Mouse (Mus musculus): Measurements from ENCODE around the gene Gnaq. TPM values are rescaled to one million over a fixed set of nuclear protein-coding genes. Genes with fewer than 3 reads are reported as not detected.
"Not testable (repeated sequence)": the region's sequence is repeated elsewhere in the genome, so short reads cannot be mapped to it uniquely, and the experiment has no call there.

The Gnaq gene
- polyA plus RNA-seq, 1 experiment from 2014 or later: 60.5 TPM

DNA sequence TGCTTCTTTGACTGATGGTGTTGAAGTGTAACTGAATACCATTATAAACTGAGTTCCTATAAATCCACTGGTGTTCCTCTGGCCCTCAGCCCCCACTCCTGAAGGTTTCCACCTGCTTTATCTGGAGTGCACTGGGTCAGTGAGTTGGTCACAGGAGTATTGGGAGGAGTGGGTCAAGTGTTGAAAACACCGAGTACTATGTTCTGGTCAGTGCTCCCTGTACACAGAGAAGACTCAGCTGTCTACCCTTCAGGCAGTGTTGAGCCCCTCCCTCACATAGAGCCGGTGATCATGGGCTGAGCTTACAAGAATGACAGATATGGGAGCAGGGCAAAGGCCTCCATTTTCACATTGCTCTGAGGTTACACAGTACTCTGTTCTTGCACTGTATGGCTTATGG, 28.6 kb downstream of the Gnaq start:
- no peak overlapping the region for H3K4me3 ChIP-seq (ENCODE audit: inconsistent target)
- H3K79me2 ChIP-seq (ENCODE audit: inconsistent target): peaks cover 100% of the 10 kb centered on the region
- 96% methylated on average over 2 of the region's 2 CpGs for WGBS (ENCODE audit: missing documents)
- H3K36me3 ChIP-seq (ENCODE audit: inconsistent target): peaks cover 6% of the 10 kb centered on the region; the same call in 1 of the 2 replicates
- no peak overlapping the region; the same call in 1 of the 2 replicates for H3K27ac ChIP-seq

DNA sequence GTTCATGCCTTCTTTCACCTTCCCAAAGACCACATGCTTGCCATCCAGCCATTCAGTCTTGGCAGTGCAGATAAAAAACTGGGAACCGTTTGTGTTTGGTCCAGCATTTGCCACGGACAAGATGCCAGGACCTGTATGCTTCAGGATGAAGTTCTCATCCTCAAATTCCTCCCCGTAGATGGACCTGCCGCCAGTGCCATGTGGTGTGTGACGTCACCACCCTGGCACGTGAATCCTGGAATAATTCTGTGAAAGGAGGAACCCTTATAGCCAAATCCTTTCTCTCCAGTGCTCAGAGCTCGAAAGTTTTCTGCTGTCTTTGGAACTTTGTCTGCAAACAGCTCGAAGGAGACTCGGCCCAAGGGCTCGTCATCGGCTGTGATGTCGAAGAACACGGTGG, 31.8 kb downstream of the Gnaq start:
- not testable (repeated sequence) for H3K36me3 ChIP-seq (ENCODE audit: inconsistent target); H3K27ac ChIP-seq; H3K4me3 ChIP-seq (ENCODE audit: inconsistent target)
- 95% methylated on average over 6 of the region's 13 CpGs for WGBS (ENCODE audit: missing documents)
- peaks cover 100% of the 10 kb centered on the region for H3K79me2 ChIP-seq (ENCODE audit: inconsistent target)

DNA sequence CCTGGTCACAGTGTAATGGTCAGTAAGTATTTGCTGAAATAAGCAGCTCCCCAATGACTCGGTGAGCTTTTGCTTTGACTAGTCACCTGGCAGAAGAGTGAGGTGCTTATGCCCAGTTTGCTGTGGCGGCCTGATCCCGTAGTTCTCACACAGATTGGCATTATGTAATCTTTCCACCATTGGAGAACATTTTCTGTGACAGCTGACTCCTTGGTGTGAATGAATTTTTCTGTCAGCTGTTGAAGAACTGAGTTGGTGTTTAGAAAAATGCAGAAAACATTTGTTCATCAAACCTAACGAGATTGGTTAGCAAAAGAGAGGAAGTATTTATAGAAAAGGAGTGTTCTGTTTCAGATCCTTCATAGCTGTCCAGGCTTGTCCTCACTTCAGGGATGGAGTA, 34.6 kb downstream of the Gnaq start:
- WGBS (ENCODE audit: missing documents): 58% methylated on average over 4 of the region's 4 CpGs
- H3K4me3 ChIP-seq (ENCODE audit: inconsistent target): no peak overlapping the region
- no peak overlapping the region for H3K27ac ChIP-seq
- H3K79me2 ChIP-seq (ENCODE audit: inconsistent target): peaks cover 93% of the 10 kb centered on the region
- peaks cover 6% of the 10 kb centered on the region; the same call in 1 of the 2 replicates for H3K36me3 ChIP-seq (ENCODE audit: inconsistent target)

DNA sequence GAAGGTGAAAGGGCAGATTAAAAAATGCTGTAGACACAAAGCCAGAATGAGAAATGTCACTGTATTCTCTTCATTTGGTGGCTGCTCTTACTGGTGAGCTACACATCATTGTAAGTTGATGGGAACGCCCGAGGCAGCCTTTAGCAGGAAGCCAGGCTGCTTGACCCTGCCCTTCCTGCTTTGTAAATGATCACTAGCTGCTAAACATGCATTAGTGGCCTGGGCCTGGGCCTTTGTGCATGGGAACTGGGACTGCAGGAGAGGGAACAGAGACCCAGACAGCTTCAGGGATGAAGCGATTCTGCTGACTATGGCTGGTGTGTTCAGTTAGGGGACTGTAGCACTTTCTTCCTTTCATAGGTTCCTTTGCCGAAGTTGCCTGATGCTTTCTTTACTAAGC, 35.6 kb downstream of the Gnaq start:
- 0 out of 2 replicates have a peak, but pooled peaks cover 6% of the 10 kb centered on the region for H3K36me3 ChIP-seq (ENCODE audit: inconsistent target)
- peaks cover 92% of the 10 kb centered on the region for H3K79me2 ChIP-seq (ENCODE audit: inconsistent target)
- 62% methylated on average over 4 of the region's 4 CpGs for WGBS (ENCODE audit: missing documents)
- no peak overlapping the region for H3K4me3 ChIP-seq (ENCODE audit: inconsistent target)
- H3K27ac ChIP-seq: no peak overlapping the region; the same call in 1 of the 2 replicates

DNA sequence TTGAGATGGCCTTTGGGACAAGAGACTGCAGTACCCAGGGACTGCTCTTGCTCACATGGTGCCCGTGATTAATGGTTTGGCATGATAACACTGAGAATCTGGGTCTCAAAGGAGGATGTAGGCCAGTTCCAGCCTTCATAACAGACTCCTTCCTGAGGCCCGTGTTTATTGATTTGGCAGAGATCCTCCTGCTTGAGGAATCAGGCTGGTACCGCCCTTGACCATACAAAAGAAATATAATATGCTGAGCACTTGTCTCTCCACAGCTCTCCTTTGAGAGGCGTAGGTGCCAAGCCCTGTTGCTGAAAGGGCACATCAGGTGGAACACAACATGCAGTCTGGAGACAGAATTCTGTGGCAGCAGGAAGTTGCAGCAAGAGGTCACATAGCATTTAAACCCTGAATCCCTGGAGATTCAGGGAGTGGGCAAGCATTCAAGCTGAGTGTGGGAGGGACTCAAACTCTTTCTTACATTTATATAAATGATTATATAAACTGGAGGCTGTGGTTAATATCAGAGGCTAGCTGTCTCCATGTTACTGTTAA, 36.1 kb downstream of the Gnaq start:
- no peak overlapping the region for H3K4me3 ChIP-seq (ENCODE audit: inconsistent target)
- 63% methylated on average over 4 of the region's 4 CpGs for WGBS (ENCODE audit: missing documents)
- H3K36me3 ChIP-seq (ENCODE audit: inconsistent target): 0 out of 2 replicates have a peak, but pooled peaks cover 6% of the 10 kb centered on the region
- H3K79me2 ChIP-seq (ENCODE audit: inconsistent target): peaks cover 92% of the 10 kb centered on the region
- no peak overlapping the region; the same call in 1 of the 2 replicates for H3K27ac ChIP-seq

DNA sequence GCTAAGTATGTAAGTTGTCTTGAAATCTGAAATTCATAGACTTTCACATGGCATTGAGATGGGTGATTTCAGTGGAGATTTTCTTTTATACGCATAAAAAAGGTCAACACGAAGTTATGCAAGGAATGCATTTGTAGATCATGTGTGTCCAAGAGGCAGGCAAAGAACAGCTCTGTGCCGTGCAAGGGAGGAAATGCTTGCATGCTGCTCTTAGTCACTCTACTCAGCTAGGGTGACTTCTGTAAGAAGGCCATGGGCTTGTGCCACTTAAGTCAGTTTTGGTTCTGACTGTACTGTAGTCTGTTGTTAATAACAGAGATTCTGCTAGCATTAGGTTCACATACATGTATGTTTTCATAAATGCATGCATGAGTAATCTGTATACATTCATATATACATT, 38.1 kb downstream of the Gnaq start:
- Histone ChIP-seq H3K36me3 (ENCODE audit: inconsistent target) (peaks cover 5% of the 10 kb centered on the region; the same call in 1 of the 2 replicates), H3K79me2 (ENCODE audit: inconsistent target) (peaks cover 92% of the 10 kb centered on the region), H3K4me3 (ENCODE audit: inconsistent target) (no peak overlapping the region), H3K27ac (no peak overlapping the region)
- WGBS (ENCODE audit: missing documents): 69% methylated on average over 2 of the region's 3 CpGs

DNA sequence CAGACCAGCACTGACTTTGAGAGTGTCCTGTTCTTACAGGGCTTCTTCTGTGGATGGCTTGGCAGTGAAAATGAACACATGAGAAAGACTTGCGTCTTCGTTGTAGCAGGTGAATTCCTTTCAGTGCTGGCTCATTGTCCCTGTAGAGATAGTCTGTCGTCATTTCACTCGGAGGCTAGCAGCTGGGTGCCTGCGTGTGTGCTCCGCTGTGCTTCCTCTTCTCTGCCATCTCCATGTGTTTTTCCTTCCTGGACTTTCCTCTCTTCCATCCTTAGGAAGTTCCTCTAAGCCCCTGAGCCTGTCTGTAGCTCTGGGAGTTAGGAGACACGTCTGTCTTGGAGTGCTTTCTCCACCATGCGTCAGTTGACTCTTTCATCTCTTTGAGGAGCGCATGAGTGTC, 41.1 kb downstream of the Gnaq start:
- H3K79me2 ChIP-seq (ENCODE audit: inconsistent target): peaks cover 92% of the 10 kb centered on the region
- H3K4me3 ChIP-seq (ENCODE audit: inconsistent target): no peak overlapping the region
- H3K27ac ChIP-seq: no peak overlapping the region
- WGBS (ENCODE audit: missing documents): 95% methylated on average over 8 of the region's 9 CpGs
- peaks cover 5% of the 10 kb centered on the region; the same call in 1 of the 2 replicates for H3K36me3 ChIP-seq (ENCODE audit: inconsistent target)

DNA sequence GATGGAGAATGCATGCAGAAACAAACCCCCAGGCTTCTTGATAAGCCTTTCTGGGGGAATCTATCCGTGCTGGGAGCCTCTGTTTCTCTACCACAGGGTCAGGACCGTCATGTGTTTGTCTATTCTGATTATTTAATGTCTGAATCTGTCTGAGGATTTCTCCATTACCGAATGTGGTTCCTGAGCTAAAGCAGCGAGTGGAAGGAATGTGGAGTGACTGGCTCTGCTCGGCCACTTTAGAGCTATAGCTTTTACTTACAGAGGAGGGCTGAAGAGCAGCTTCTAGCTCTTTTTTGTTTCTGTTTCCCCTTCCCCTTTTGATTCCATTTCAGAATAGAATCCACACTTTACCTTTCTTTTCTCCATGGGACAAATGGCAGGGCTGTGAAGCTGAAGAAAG, 43.8 kb downstream of the Gnaq start:
- Histone ChIP-seq H3K79me2 (ENCODE audit: inconsistent target) (peaks cover 92% of the 10 kb centered on the region), H3K4me3 (ENCODE audit: inconsistent target) (no peak overlapping the region), H3K36me3 (ENCODE audit: inconsistent target) (peaks cover 5% of the 10 kb centered on the region; the same call in 1 of the 2 replicates), H3K27ac (no peak overlapping the region)
- WGBS (ENCODE audit: missing documents): 89% methylated on average over 5 of the region's 5 CpGs

DNA sequence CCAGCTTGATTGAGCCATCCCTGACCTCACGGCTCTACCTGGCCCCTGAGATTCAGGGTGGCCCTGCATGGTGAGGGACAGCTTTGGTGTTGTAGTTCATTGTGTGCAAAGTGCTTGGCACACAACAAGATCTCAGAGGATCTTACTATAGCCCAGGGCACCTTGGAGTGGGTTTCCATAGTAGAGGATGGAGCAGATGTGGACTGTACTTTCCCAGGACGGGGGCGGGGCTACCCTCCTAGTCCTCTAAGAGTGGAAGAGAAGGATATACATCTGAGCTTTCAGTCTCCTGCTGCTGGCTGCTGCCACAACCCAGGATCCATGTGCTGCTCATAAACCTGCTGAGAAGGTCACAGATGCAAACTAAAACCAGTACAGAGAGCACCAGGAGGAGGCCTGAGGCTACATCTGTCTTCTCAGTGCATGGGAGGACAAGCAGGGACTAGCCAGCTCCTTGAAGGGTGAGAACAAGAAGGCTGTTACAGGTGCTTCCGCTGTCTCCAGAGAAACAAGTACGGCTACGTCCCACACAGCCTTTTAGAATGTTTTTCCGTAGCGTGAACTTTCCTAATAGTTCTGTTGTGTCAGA, 44.6 kb downstream of the Gnaq start:
- Histone ChIP-seq H3K27ac (no peak overlapping the region), H3K79me2 (ENCODE audit: inconsistent target) (peaks cover 99% of the 10 kb centered on the region), H3K36me3 (ENCODE audit: inconsistent target) (peaks cover 5% of the 10 kb centered on the region; the same call in 1 of the 2 replicates), H3K4me3 (ENCODE audit: inconsistent target) (no peak overlapping the region)
- 96% methylated on average over 8 of the region's 8 CpGs for WGBS (ENCODE audit: missing documents)

DNA sequence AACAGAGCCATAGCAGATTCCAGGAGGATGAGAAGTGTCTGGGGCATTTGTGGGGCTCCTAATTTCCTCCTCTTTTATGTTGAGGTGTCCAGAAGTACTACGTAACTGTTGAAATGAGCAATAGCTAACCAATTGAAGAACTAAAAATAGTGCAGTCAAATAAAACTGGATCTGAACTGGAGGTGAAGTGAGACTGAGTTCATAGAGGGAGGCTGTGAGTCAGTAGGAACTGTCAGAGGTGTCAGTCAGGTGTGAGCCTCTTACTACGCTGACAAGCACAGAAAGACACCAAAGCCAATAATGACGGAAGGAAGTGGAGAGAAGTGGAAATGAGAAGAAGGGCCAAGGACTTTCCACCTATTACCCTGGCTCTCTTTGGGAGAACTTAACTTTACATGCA, 48.6 kb downstream of the Gnaq start:
- H3K36me3 ChIP-seq (ENCODE audit: inconsistent target): no peaks in the 10 kb centered on the region
- H3K27ac ChIP-seq: no peak overlapping the region
- 81% methylated on average over 3 of the region's 3 CpGs for WGBS (ENCODE audit: missing documents)
- H3K4me3 ChIP-seq (ENCODE audit: inconsistent target): no peak overlapping the region
- peaks cover 100% of the 10 kb centered on the region for H3K79me2 ChIP-seq (ENCODE audit: inconsistent target)

DNA sequence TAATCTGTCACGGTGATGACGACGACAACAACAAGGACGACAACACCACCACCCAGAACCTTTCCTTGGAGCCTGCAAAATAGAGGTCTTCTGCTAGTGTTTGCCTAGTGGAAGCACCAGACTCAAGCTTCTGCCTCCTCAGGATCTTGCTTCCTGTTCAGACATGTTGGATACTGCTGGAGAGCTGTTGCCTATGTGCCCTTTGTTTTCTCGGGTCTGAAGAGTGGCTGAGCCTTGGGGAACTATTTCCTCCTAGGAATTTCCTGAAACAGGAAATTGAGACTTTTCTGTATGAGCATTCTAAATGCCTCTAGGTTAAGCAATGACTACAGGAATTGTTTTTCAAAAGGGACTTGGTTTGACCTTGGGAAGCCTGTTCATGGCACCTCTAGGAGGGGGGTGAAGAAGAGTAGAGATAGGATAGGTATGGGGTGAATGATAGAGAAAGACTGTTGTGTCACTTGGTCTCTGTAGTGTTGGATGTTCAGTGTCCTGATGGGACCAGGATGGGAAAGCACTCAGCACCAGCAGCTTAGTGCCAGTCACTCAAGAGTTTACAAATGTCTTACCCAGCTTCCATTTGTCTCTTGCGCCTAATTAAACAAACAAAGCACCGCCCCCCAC, 49.3 kb downstream of the Gnaq start:
- H3K36me3 ChIP-seq (ENCODE audit: inconsistent target): no peaks in the 10 kb centered on the region
- no peak overlapping the region for H3K4me3 ChIP-seq (ENCODE audit: inconsistent target)
- H3K27ac ChIP-seq: no peak overlapping the region
- H3K79me2 ChIP-seq (ENCODE audit: inconsistent target): peaks cover 100% of the 10 kb centered on the region
- 90% methylated on average over 7 of the region's 7 CpGs for WGBS (ENCODE audit: missing documents)

DNA sequence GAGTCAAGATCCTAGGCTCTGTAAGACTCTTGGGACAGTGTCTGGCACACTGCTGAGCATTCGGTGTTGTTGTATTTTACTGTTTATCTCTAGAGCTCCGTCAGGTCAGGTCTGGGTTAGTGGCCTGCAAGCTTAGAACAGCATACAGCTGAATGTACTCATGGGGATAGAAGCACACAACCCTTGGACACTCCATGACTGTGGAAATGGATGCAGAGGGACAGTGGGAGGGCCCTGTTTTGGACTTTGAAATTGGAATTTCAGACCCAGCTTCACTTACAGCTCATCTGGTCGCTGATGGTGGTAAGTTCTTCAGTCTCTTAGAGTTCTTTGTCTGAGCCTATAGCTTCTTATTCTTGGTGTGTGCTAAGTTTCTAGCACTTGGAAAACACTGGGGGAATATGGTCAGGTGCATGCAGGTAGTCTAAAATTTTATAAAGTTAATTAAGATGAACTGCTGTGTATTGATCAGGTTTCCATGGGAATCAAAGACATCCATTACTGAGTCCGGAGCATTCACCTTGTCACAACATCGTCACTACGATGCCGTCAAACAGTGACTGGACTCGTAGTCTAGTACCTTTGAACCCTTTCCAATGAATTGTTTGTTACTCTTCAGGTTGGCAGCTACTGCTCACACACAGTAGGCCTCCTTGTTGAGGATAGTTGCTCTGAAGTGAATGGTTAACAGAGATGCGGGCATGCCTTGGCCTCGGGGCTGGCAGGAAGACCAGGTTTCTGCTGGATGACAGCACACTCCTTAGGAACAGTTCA, 51.1 kb downstream of the Gnaq start:
- H3K36me3 ChIP-seq (ENCODE audit: inconsistent target): no peaks in the 10 kb centered on the region
- no peak overlapping the region for H3K4me3 ChIP-seq (ENCODE audit: inconsistent target)
- H3K79me2 ChIP-seq (ENCODE audit: inconsistent target): peaks cover 100% of the 10 kb centered on the region
- H3K27ac ChIP-seq: no peak overlapping the region
- WGBS (ENCODE audit: missing documents): 98% methylated on average over 10 of the region's 10 CpGs

DNA sequence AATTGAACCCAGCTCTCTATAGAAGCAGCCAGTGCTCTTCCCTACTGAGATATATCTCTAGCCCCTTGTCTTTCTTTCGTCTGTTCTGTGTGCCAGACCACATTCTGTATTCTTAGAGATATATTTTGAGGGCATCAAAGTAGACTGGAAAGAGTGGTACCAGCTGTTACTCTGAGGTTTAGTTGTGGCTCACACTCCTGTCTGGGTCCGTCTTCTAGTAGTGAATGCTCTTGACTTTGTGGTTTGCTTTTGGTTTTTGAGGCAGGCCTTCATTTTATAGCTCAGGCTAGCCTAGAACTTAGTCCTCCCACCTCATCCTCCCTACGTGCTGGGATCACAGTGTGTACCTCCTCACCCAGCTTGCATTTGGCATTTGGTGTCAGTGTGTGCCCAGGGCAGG, 54.4 kb downstream of the Gnaq start:
- WGBS (ENCODE audit: missing documents): 68% methylated on average over 3 of the region's 3 CpGs
- Histone ChIP-seq H3K4me3 (ENCODE audit: inconsistent target) (no peak overlapping the region), H3K27ac (no peak overlapping the region), H3K79me2 (ENCODE audit: inconsistent target) (peaks cover 100% of the 10 kb centered on the region), H3K36me3 (ENCODE audit: inconsistent target) (no peaks in the 10 kb centered on the region)

DNA sequence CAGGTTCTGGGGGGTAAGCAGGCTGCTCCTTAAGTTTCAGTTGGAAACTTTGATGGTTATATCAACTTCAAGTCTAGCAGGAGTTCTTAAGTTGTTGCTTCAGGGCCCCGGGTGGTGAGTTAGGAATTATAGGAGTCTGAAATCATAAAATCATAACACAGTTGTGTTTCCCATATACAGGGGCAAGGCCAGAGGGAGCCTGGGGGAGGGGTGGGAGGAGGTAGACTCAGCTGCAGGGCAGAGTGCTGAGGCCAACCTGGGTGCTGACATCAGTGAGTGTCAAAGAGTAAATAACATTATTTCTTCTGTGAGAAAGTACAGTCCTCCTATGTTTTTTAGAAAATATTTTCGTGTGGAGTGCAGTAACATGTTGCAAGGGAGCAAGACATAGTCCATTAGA, 55.3 kb downstream of the Gnaq start:
- H3K36me3 ChIP-seq (ENCODE audit: inconsistent target): no peaks in the 10 kb centered on the region
- 97% methylated on average over 2 of the region's 2 CpGs for WGBS (ENCODE audit: missing documents)

More for the DNA sequence above, 55.3 kb downstream of the Gnaq start:
- no peak overlapping the region for H3K27ac ChIP-seq
- peaks cover 100% of the 10 kb centered on the region for H3K79me2 ChIP-seq (ENCODE audit: inconsistent target)
- no peak overlapping the region for H3K4me3 ChIP-seq (ENCODE audit: inconsistent target)
